Mouse (Mus musculus): ENCODE results near the gene Lrrn1. TPM values are rescaled to one million over a fixed set of nuclear protein-coding genes. Genes with fewer than 3 reads are reported as not detected.

The Lrrn1 gene
- polyA plus RNA-seq (2012; fragmentation: generic; extraction: Trizol) = not detected

GRCm38 (mm10) chr6:107528877-107529864, at the start of gene Lrrn1:
Lrrn1 (plus strand) TSS chr6:107529768.

